Mouse (Mus musculus): ENCODE measurements around the gene Fads3. TPM values are rescaled to one million over a fixed set of nuclear protein-coding genes. Genes with fewer than 3 reads are reported as not detected.

The Fads3 gene
- polyA plus RNA-seq, 1 experiment from 2014 or later, result 3.3 TPM

DNA sequence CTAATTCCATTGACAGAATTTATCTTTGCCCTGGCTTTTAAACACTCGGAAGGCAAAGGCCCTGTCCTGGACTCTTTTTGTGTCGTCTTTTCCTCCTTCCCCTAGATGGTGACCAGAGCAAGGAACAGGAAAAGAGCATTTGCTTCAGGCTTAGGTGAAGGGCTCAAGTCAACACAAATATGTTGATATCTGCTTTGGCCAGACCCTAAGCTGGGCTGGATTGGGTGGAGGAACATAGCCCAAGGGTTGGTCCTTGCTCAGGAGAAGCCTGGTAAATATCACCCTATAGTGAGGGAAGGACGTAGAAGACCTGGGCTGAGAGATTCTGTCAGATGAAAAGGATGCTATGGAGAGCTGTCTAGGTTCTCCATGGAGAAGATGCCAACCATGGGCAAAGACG lies 25.2 kb upstream of the Fads3 start:
- ATAC-seq (ENCODE audit: insufficient number of reproducible peaks, low FRiP score, low TSS enrichment, low read depth) (no peak), DNase-seq (ENCODE audit: low spot score) (no peak)
- 88% methylated on average over 4 of the region's 4 CpGs for WGBS
- Histone ChIP-seq H3K4me1 (ENCODE audit: control insufficient read depth, insufficient read depth, low read length) (peaks cover 47% of the 10 kb centered on the region), H3K27ac (replicated peaks; ENCODE audit: low read depth, low read length) (no peak overlapping the region), H3K4me3 (ENCODE audit: low read depth, low read length) (no peak overlapping the region), H3K27me3 (ENCODE audit: control insufficient read depth, insufficient read depth, low read length) (no peaks in the 10 kb centered on the region), H3K9ac (ENCODE audit: low read length) (no peak overlapping the region), H3K9me3 (ENCODE audit: control insufficient read depth, low read length) (no peaks in the 10 kb centered on the region), H3K36me3 (ENCODE audit: control insufficient read depth, insufficient read depth, low read length) (no peaks in the 10 kb centered on the region), H3K4me2 (ENCODE audit: low read depth, severe bottlenecking) (no peak overlapping the region)

DNA sequence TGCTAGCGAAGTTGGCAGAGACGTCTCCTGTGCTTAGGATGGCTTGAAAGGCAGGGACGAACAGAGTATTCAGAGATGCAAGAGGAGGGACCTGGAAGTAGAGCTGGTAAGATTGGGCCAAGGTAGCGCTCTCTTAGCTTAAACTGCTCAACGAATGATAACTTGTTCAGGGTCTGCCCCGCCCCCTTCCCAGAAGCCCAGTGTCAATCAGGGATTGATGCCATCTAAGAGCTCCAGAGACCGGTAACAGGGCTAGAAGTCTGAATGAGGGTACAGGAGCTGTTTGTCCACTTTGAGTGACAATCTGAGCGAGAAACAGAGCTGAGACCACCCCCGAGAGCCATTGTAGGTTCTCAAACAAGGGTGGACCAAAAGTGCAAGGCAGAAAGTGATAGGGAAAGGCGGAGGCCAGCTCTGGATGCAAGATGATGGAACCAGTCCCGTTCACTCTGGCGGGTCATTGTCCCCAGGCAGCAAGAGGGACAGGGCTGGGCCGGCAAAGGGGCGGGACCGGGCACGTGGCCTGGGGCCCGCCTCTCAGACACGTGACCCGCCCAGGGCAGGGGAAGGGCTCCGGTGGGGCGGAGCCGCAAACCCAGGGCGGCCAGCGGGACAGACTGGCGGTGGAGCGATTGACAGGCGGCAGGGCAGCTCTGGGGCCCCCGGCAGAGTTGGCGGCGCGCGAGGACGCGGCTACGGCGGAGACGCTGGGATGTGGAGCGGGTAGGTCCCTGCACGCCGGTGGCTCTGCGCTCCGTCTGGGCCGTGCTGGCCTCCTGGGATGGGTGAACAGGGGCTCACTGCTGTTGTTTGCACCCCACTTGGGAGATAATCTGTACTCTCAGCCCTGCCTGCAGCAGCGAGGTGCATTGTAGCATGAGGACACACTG lies 23.5 kb upstream of the Fads3 start:
- H3K27me3 ChIP-seq (ENCODE audit: control insufficient read depth, insufficient read depth, low read length), result no peaks in the 10 kb centered on the region
- peak overlapping the region; percentile 94 for H3K4me2 ChIP-seq (ENCODE audit: low read depth, severe bottlenecking)
- peak overlapping the region; percentile 65 for H3K27ac ChIP-seq (replicated peaks; ENCODE audit: low read depth, low read length)
- no peaks in the 10 kb centered on the region for H3K9me3 ChIP-seq (ENCODE audit: control insufficient read depth, low read length)
- 5% methylated on average over 44 of the region's 44 CpGs for whole genome bisulfite sequencing
- peak overlapping the region; percentile 66 for H3K9ac ChIP-seq (ENCODE audit: low read length)
- no peaks in the 10 kb centered on the region for H3K36me3 ChIP-seq (ENCODE audit: control insufficient read depth, insufficient read depth, low read length)
- peak; percentile 89 for ATAC-seq (ENCODE audit: insufficient number of reproducible peaks, low FRiP score, low TSS enrichment, low read depth)
- peak; percentile 91 for DNase-seq (ENCODE audit: low spot score)
- H3K4me1 ChIP-seq (ENCODE audit: control insufficient read depth, insufficient read depth, low read length), result peaks cover 41% of the 10 kb centered on the region
- H3K4me3 ChIP-seq (ENCODE audit: low read depth, low read length), result peak overlapping the region; percentile 50

DNA sequence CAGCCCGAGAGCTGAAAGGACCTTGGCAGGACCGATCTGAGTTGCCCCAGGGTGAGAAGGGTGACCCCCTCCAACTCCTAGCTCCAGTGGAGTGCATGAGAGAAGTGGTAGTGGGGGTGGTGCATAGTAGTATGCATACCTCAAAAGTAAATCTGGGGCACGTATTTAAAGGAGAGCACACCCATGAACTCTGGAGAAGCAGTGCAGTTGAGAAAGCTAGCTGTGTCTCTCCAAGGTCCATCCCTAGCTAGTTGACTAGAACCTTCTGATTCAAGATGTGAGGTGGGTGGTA lies 22.9 kb upstream of the Fads3 start:
- ATAC-seq (ENCODE audit: insufficient number of reproducible peaks, low FRiP score, low TSS enrichment, low read depth) (no peak), DNase-seq (ENCODE audit: low spot score) (no peak)
- no peaks in the 10 kb centered on the region for H3K27me3 ChIP-seq (ENCODE audit: control insufficient read depth, insufficient read depth, low read length)
- no peaks in the 10 kb centered on the region for H3K36me3 ChIP-seq (ENCODE audit: control insufficient read depth, insufficient read depth, low read length)
- peak overlapping the region; percentile 50 for H3K4me3 ChIP-seq (ENCODE audit: low read depth, low read length)
- H3K4me1 ChIP-seq (ENCODE audit: control insufficient read depth, insufficient read depth, low read length), result peaks cover 35% of the 10 kb centered on the region
- H3K9me3 ChIP-seq (ENCODE audit: control insufficient read depth, low read length), result no peaks in the 10 kb centered on the region
- H3K27ac ChIP-seq (replicated peaks; ENCODE audit: low read depth, low read length), result 0 out of 2 replicates have a peak overlapping the region, but pooled peaks have one; percentile 30
- WGBS, result 1% methylated on average over 3 of the region's 3 CpGs
- peak overlapping the region; percentile 66 for H3K9ac ChIP-seq (ENCODE audit: low read length)
- H3K4me2 ChIP-seq (ENCODE audit: low read depth, severe bottlenecking), result peak overlapping the region; percentile 94

GRCm38 (mm10) chr19:10019214-10019760 lies 22.1 kb upstream of the Fads3 start:
- Histone ChIP-seq H3K4me3 (ENCODE audit: low read depth, low read length) (peak overlapping the region; percentile 50), H3K27me3 (ENCODE audit: control insufficient read depth, insufficient read depth, low read length) (no peaks in the 10 kb centered on the region), H3K9me3 (ENCODE audit: control insufficient read depth, low read length) (no peaks in the 10 kb centered on the region), H3K36me3 (ENCODE audit: control insufficient read depth, insufficient read depth, low read length) (no peaks in the 10 kb centered on the region), H3K27ac (replicated peaks; ENCODE audit: low read depth, low read length) (no peak overlapping the region), H3K9ac (ENCODE audit: low read length) (peak overlapping the region; percentile 43; the same call in 1 of the 2 replicates), H3K4me2 (ENCODE audit: low read depth, severe bottlenecking) (peak overlapping the region; percentile 94), H3K4me1 (ENCODE audit: control insufficient read depth, insufficient read depth, low read length) (peaks cover 29% of the 10 kb centered on the region)
- DNase-seq (ENCODE audit: low spot score) (no peak), ATAC-seq (ENCODE audit: insufficient number of reproducible peaks, low FRiP score, low TSS enrichment, low read depth) (no peak)
- WGBS, result 62% methylated on average over 4 of the region's 4 CpGs

DNA sequence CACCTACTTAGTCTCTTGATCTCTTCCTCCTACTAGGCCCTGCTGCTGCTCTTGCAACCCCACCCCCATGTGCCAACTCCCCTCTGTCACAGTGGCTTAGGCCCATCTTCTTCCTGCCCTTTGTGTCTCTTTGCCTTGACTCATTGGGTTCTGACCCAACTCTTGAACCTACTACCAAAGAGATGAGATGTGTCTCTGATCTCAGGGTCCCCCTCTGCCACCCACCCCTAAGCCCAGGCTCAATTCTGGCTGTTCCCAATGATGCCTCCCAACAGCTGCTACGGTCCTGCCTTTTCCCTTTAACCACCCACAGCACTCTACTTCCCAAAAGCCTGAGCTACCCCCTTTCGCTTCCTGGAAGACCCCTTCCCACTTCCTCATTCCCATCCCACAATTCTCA lies 19.4 kb upstream of the Fads3 start:
- Histone ChIP-seq H3K36me3 (ENCODE audit: control insufficient read depth, insufficient read depth, low read length) (no peaks in the 10 kb centered on the region; the same call in 1 of the 2 replicates), H3K27ac (replicated peaks; ENCODE audit: low read depth, low read length) (no peak overlapping the region), H3K4me1 (ENCODE audit: control insufficient read depth, insufficient read depth, low read length) (peaks cover 25% of the 10 kb centered on the region), H3K4me2 (ENCODE audit: low read depth, severe bottlenecking) (no peak overlapping the region), H3K9me3 (ENCODE audit: control insufficient read depth, low read length) (no peaks in the 10 kb centered on the region), H3K27me3 (ENCODE audit: control insufficient read depth, insufficient read depth, low read length) (no peaks in the 10 kb centered on the region), H3K9ac (ENCODE audit: low read length) (no peak overlapping the region), H3K4me3 (ENCODE audit: low read depth, low read length) (no peak overlapping the region)
- WGBS, result 93% methylated on average over 2 of the region's 2 CpGs
- ATAC-seq (ENCODE audit: insufficient number of reproducible peaks, low FRiP score, low TSS enrichment, low read depth) (no peak), DNase-seq (ENCODE audit: low spot score) (no peak)

DNA sequence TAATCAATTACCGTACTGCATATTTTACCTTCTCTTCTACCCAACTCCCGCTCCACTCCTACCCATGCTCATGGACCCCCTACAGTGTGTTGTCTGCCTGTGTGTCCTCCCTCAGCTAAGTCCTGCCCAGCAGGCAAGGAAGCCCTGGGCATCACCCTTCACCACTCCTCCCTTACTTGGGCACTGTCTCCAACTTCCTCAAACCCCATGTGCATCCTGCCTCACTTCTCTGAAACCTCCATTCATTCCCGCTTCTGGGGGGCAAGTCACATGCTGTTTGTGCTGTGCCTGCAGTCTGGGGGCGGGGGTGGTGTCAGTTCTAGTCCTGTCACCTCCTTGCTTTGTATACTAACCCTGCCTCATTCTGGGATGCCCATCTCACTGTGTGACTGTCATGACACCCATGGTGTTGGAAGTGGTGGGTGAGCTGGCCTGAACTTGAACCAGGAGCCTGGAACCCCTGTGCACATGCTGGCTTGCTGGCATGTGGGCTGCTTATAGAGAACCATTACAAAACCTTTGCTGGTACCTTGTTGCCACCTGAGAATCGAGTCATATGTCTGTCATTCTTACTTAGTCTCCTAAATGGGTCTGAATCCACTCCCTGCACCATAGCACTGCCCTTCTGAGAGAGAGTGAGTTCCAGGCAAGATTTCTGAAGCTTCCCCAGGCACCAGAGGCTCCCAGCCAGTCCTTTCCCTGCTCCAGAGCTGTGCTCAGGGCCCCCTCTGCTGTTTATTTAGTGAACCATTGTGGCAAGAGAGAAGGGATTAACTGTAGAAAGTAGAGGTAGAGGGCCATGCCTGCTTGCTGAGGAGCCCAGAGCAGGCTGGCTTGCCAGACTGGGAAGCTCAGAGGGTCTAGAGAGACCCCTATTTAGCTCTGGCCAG lies 18.7 kb upstream of the Fads3 start:
- no peaks in the 10 kb centered on the region for H3K27me3 ChIP-seq (ENCODE audit: control insufficient read depth, insufficient read depth, low read length)
- no peak overlapping the region for H3K4me2 ChIP-seq (ENCODE audit: low read depth, severe bottlenecking)
- DNase-seq (ENCODE audit: low spot score) (peak; percentile 60), ATAC-seq (ENCODE audit: insufficient number of reproducible peaks, low FRiP score, low TSS enrichment, low read depth) (no peak)
- peaks cover 19% of the 10 kb centered on the region for H3K4me1 ChIP-seq (ENCODE audit: control insufficient read depth, insufficient read depth, low read length)
- no peaks in the 10 kb centered on the region; the same call in 1 of the 2 replicates for H3K36me3 ChIP-seq (ENCODE audit: control insufficient read depth, insufficient read depth, low read length)
- 79% methylated on average over 5 of the region's 5 CpGs for WGBS
- H3K9ac ChIP-seq (ENCODE audit: low read length), result no peak overlapping the region
- H3K27ac ChIP-seq (replicated peaks; ENCODE audit: low read depth, low read length), result no peak overlapping the region
- no peaks in the 10 kb centered on the region for H3K9me3 ChIP-seq (ENCODE audit: control insufficient read depth, low read length)
- no peak overlapping the region for H3K4me3 ChIP-seq (ENCODE audit: low read depth, low read length)

GRCm38 (mm10) chr19:10023304-10023758 lies 18.0 kb upstream of the Fads3 start:
- DNase-seq (ENCODE audit: low spot score) (no peak), ATAC-seq (ENCODE audit: insufficient number of reproducible peaks, low FRiP score, low TSS enrichment, low read depth) (no peak)
- peaks cover 15% of the 10 kb centered on the region for H3K4me1 ChIP-seq (ENCODE audit: control insufficient read depth, insufficient read depth, low read length)
- H3K4me2 ChIP-seq (ENCODE audit: low read depth, severe bottlenecking), result no peak overlapping the region
- H3K9me3 ChIP-seq (ENCODE audit: control insufficient read depth, low read length), result no peaks in the 10 kb centered on the region
- 77% methylated on average over 9 of the region's 9 CpGs for WGBS
- no peak overlapping the region for H3K9ac ChIP-seq (ENCODE audit: low read length)
- H3K27me3 ChIP-seq (ENCODE audit: control insufficient read depth, insufficient read depth, low read length), result no peaks in the 10 kb centered on the region
- H3K36me3 ChIP-seq (ENCODE audit: control insufficient read depth, insufficient read depth, low read length), result peaks cover 4% of the 10 kb centered on the region
- H3K4me3 ChIP-seq (ENCODE audit: low read depth, low read length), result no peak overlapping the region
- no peak overlapping the region for H3K27ac ChIP-seq (replicated peaks; ENCODE audit: low read depth, low read length)

- H3K9ac ChIP-seq (ENCODE audit: low read length), result no peak overlapping the region
- no peak for ATAC-seq (ENCODE audit: insufficient number of reproducible peaks, low FRiP score, low TSS enrichment, low read depth)
- no peak overlapping the region for H3K4me3 ChIP-seq (ENCODE audit: low read depth, low read length)
- H3K9me3 ChIP-seq (ENCODE audit: control insufficient read depth, low read length), result no peaks in the 10 kb centered on the region
- H3K27me3 ChIP-seq (ENCODE audit: control insufficient read depth, insufficient read depth, low read length), result no peaks in the 10 kb centered on the region
- 0 out of 2 replicates have a peak, but pooled peaks cover 3% of the 10 kb centered on the region for H3K4me1 ChIP-seq (ENCODE audit: control insufficient read depth, insufficient read depth, low read length)
- H3K4me2 ChIP-seq (ENCODE audit: low read depth, severe bottlenecking), result no peak overlapping the region
- DNase-seq (ENCODE audit: low spot score), result peak; percentile 32
- peaks cover 6% of the 10 kb centered on the region for H3K36me3 ChIP-seq (ENCODE audit: control insufficient read depth, insufficient read depth, low read length)
- 27% methylated on average over 8 of the region's 8 CpGs for whole genome bisulfite sequencing
- H3K27ac ChIP-seq (replicated peaks; ENCODE audit: low read depth, low read length), result no peak overlapping the region
Observed at GRCm38 (mm10) chr19:10025169-10025875, 16.0 kb upstream of the Fads3 start.
